Mouse (Mus musculus): ENCODE measurements at regions not wholly inside any gene's neighbourhood (a gene's known extent, or its start where the extent isn't known, plus 50 kb on each side); places are given as distances from the start of the nearest gene placed in this dataset.

DNA sequence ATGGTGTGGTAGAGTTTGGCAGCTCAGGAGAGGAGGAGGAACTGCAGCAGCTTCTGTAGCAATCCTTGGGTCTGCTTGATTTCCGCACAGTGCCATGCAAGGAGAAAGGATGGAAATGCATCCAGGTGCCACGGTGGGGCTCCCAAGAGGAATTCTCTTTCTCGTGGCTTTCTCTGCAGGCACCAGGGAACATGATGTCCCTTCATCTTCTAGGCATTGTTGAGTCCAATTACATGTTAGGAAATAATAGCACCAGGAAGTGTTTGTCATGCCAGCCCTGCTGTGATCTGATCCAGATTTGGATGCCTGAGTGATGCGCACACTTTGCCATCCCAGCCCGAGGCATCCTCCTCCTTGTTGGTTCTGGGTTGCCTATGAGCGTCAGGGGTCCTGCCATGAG is 72.6 kb upstream of the Agap1 start:
- DNase-seq (ENCODE audit: low spot score) = no peak

DNA sequence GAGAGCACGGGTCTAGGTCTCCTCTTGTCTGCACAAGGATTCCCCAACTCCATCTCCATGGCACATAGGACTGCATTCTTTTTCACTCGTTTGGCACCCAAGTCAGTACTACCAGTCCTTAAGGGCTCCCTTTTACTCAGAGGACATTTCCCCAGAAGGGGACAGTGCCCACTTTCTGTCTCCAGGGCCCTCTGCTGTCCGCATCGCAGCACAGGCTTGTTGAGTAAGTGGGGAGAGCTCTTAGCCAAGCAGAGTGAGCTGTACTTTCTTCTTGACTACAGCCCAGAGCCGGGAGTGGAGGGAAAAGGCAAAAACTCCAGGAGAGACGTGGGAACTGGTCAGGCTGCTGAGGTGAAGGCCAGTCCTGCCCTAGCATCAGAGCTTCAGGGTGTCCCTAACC is 69.5 kb upstream of the Agap1 start:
- no peak for DNase-seq (ENCODE audit: low spot score)

DNA sequence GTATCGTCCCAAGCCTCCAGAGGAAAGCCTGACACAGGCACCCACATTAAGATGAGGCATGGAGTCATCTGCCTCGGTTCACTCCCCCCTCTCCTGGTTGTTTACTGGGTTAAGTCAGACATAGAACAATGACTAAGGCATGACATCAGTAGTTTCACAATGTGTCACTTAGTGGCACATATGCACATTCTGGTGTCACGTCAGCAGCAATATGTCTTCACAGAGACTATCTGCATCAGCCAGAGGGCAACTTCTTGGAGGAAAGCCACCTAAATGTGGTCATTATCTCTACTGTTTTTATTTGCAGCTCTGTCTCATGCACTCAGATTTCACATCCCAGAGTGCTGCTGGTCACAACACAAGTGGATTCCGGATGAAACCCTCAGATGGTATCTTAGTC is 61.9 kb upstream of the Agap1 start:
- no peak for DNase-seq (ENCODE audit: low spot score)

GRCm38 (mm10) chr1:89394471-89394870 is 60.1 kb upstream of the Agap1 start:
- DNase-seq (ENCODE audit: low spot score) = no peak

- no peak for DNase-seq (ENCODE audit: low spot score)
Measured at GRCm38 (mm10) chr1:89400734-89401202, 53.8 kb upstream of the Agap1 start.

- no peak for DNase-seq (ENCODE audit: low spot score)
Measured at GRCm38 (mm10) chr1:89402513-89403210, 51.9 kb upstream of the Agap1 start.

DNA sequence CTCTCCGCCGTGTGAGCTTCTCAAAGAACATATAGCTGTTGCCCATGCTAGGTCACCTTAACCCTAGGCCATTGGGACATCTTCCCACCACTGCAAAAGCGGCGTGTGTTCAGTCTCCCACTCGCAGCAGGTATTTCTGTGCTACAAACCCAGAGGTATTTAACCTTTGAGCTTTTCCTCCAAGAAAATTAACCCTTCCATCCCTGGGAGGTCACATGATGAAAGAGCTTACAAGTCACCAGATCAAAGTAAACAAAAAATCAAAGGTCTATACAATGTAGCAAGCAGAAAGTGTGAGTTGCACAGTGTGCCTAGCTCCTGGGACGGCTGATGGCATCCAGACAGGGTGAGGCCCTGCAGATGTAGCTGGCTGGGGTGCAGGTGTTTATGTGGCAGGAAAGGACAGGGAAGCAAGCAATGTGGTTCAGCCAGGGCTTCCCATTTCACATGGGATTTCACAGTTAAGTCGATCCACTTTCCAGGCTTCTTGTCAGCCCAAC is 51.0 kb upstream of the Agap1 start:
- DNase-seq (ENCODE audit: low spot score) = no peak
